Mouse (Mus musculus): ENCODE measurements around the gene Rtp2. TPM values are rescaled to one million over a fixed set of nuclear protein-coding genes. Genes with fewer than 3 reads are reported as not detected.
"Not testable (repeated sequence)": the region's sequence is repeated elsewhere in the genome, so short reads cannot be mapped to it uniquely, and the experiment has no call there.

Rtp2 gene
- total RNA-seq, 2 experiments from 2014 or later = not detected

- intact Hi-C loops (cut with DNase I) = loop anchor here (1.0 to 2.0 kb wide), 3 partner anchors 54 to 501 kb away; no protein-coding TSS in a partner anchor
- peak; percentile 48 to 80 for DNase-seq
These were observed 21.2 kb upstream of the Rtp2 start for GRCm38 (mm10) chr16:23953189-23953958.

DNA sequence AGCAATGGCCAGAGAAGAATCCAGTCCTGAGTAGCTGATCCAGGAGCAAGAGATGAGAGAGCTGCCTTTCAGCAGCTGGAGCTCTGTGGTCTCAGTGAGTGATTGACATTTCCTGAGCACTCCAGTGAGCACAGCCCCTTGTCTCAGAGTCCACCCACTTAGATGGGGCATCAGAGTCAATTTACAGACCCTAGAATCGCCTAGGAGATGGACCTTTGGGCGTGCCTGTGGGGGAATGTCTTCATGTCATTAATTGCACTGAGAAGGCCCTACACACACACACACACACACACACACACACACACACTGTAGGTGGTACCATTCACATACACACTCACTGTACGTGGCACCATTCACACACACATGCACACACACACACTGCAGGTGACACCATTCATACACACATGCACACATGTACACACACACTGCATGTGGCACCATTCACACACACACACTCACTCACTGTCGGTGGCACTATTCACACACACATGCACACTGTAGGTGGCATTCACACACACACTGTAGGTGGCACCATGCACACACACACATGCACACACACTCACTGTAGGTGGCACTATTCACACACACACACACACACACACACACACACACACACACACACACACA, 20.0 kb upstream of the Rtp2 start:
- intact Hi-C loops (cut with DNase I) = loop anchor here (2.0 kb wide), 1 partner anchor 499 kb away; no protein-coding TSS in a partner anchor
- no peak for DNase-seq

DNA sequence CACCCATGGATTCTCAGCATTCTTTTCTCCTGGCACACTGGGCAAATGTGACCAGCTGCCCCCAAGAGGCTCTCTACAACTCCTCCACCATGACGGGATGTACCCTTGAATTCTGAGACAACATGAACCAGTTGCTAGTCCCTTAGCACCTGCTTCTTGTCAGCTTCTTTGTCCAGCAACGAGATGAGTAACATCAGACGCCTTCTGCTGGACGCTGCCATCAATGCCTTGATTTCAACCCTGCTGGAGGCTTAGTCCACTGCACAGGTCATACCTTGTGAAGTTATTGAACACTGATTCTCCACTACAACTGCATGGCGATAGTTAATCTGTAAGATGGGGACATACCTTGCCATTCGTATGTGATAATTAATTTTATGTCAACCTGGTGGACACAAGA, 15.5 kb upstream of the Rtp2 start:
- no peak for DNase-seq
- intact Hi-C loops (cut with DNase I) = no loop called here

DNA sequence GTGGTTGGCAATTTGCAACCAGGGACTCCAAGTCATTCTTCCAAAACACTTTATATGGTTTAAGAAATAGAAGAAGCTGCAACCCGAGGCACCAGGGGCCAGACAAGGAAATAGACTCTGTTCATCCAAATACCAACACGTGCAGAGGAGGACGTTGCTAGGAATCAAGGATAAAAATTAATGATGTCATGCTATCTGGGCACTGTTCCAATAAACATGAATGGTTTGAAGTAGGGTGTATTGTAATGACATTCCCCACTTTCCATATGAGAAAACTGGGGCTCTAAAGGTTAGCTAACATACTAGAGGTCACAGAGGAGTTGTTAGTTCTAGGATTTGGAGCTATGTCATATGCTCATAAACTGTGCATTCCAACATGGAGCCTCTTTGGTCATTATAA, 12.6 kb upstream of the Rtp2 start:
- intact Hi-C loops (cut with DNase I) = no loop called here
- no peak for DNase-seq

GRCm38 (mm10) chr16:23934397-23934796, 2.2 kb upstream of the Rtp2 start:
- no peak for DNase-seq
- intact Hi-C loops (cut with DNase I) = no loop called here

DNA sequence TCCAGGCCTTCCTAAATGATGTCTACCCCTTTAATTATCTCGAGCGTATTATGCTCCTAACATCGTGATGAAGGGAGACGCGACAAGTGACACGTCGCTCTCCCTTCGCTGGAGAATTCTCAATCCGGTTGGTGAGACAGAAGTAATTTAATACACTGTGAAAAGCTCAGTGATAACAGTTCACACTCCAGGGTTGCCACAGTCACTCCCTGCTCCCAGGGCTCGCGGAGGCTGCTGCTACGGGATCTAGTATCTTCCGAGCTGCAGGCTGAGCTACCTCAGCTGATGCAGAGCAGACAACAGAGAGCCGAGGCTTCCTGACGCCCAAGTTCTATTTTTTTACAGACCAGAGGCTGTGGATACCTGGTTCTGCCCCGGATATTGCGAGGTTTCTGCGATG, 919 bp downstream of the Rtp2 start:
- DNase-seq = no peak
- intact Hi-C loops (cut with DNase I) = no loop called here

DNA sequence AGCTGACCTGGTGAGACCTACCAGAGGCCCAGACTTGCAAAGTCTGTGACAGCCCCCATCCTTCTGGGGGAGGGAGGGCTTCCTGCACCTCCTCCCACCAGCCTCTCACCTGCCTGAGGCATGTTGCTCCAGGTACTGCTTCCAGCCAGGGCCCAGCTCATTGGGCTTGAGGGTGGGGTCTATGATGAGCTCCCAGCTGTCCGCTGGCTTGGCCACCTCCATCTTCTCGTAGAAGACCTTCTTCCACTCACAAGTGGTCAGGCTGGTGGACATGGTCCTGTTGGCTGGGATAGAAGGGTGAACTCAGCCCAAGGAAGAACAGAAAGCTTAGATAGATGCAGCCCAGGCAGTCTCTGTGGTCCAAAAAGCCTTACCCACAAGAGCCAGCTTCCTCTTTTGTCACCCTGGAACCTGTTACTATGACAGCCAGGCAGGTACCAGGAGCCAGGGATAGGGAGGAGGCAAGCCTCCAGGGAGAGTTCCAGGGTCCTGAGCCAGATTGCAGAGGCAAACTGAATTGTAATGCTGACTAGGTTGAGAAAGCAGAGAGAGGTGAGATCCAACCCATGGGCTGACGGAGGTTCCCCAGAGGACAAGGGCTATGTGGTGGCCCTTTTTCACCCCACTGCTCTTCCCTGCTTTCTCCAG, 1.6 kb downstream of the Rtp2 start:
- intact Hi-C loops (cut with DNase I) = no loop called here
- DNase-seq = no peak

DNA sequence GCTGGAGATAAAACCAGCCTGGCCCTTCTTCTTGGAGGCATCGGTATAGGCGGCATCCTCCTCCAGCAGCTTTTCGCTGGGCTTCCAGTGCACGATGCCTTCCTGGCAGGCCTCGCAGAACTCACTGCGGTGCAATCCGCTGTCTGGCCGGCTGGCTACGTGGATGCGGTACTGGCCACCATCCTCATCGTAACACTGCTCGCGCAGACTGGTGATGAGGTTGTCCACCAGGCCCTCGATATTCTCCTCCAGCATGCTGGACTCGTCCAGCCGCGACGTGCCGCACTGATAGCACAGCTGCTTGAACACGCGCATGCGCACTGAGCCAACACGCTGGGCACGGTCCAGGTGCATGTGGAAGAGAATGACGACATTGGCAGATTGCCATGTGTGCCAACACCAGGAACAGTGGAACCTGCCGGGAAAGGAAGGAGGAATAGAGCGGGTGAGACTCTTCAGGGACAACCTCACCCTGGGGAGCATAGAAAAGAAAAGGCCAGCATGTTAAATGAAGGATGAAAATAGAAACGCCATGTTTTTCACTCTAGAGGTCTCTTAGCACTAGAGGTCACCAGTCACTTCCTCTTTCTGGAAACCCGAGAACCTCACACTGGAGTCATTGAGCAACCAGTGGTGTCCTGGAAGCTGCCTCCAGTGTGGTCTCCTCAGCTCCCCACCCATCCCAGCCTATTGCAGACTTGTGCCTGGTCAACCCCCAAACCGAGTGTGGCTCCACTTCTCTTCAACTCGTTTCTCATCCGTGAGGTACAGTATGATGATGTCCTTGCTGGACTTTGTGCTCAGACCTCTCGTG, 4.7 kb downstream of the Rtp2 start:
- intact Hi-C loops (cut with DNase I) = no loop called here
- DNase-seq = no peak

DNA sequence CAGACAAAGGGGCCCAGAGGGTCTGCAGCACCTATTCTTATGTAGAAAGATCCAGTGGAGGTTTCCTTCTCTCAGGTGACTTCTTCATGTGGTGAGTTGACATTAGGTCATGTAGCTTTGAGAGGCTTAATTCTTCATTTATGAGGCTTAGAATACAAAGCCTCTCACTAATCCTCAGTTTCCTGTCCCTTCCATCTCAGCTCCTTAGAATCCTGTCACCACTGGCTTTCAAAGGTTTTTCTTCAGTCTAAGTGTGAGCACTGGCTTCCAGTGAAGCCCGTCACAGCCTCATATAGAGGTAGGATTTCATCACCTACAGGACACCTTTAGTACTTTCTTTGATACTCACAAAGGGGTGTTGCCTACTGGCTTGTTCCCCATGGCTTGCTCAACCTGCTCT, 9.3 kb downstream of the Rtp2 start:
- intact Hi-C loops (cut with DNase I) = no loop called here
- no peak for DNase-seq

DNA sequence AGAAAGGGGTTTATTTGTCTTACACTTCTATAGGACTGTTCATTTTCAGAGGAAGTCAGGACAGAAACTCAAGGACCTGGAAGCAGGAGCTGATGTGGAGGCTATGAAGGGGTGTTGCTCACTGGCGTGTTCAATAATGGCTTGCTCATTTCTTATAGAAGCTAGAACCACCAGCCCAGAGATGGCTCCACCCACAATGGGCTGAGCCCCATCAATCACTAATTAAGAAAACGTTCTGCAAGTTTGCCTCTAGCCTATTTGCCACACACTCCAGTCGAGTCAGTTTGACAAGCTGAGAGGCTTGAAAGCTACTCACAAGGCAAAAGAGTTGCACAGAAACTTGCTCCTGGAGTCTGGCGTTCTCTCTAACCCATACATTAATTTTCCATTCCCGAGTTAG, 10.5 kb downstream of the Rtp2 start:
- DNase-seq = no peak
- intact Hi-C loops (cut with DNase I) = no loop called here

- intact Hi-C loops (cut with DNase I) = no loop called here
- no peak for DNase-seq
These were observed 12.8 kb downstream of the Rtp2 start for GRCm38 (mm10) chr16:23919418-23919817.

DNA sequence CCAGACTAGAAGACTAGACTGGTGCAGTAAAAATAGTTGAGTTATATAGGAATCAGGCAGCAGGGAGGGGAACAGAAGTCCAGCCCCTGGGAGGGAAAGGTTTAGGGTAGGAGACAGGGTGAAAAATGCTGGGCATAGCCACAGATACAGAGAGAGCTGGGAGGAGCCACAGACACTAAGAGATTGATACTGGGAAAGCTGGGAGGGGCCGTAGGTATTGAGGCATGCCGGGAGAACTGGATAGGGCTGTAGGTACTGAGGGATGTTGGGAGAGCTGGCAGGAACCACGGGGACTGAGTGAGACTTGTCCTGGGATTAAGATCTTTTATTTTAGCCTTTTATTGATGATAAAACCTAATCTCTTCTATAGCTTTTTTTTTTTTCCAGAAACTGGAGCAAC, 18.8 kb downstream of the Rtp2 start:
- no peak for DNase-seq
- intact Hi-C loops (cut with DNase I) = no loop called here

DNA sequence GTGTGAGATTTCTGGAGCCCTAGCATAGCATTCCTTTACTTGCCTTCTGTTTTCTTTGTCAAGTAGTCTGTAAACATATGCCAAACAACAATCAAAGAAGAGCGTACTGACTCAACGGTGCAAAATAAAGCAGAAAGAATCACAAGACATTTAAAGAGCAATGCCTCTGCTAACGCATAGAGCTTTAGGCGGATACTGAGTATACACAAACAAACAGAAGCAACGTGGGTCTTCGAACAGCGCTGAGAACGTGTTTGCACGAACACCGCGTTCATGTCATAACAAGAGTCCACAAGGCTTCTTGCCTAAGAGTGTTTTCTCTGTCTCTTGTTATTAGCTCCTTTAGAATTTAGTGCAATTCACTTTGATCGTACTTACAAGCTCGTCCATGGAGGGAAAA, 19.5 kb downstream of the Rtp2 start:
- DNase-seq = no peak
- intact Hi-C loops (cut with DNase I) = no loop called here

DNA sequence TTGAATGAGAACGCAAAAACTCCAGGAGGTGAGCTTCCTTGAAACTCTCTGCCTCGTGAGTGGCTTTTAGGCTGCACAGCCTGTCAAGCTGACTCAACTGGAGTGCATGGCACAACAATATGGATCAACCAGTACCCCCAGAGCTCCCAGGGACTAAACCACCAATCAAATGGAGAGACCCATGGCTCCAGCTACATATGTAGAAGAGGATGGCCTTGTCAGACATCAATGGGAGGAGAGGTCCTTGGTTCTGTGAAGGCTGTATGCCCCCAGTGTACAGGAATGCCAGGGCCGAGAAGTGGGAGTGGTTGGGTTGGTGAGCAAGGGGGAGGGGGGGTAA, 23.2 kb downstream of the Rtp2 start:
- intact Hi-C loops (cut with DNase I); DNase-seq: not testable (repeated sequence)

- DNase-seq; intact Hi-C loops (cut with DNase I): not testable (repeated sequence)
These were observed 23.8 kb downstream of the Rtp2 start for GRCm38 (mm10) chr16:23908076-23909014.

DNA sequence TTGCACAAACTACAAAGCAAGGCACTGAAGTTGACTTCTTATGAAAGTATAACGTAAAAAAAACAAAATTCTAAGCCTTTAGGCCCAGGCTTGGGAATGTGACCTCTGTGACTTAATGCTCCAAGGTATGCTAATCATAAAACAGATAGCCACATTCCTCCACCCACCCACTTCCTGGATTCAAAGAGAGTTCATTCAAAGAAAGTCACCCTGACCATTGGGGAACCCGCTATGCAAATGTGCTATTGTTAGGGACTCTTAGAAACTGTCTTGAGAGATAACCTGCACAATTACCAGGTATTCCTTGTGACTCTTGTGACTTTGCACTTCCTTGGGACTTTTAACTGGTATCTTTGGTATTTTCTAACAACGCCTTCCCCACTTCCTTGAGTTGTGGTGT, 25.6 kb downstream of the Rtp2 start:
- DNase-seq; intact Hi-C loops (cut with DNase I): not testable (repeated sequence)

GRCm38 (mm10) chr16:23901411-23901810, 30.8 kb downstream of the Rtp2 start:
- DNase-seq = no peak
- intact Hi-C loops (cut with DNase I) = no loop called here

GRCm38 (mm10) chr16:23900061-23900460, 32.1 kb downstream of the Rtp2 start:
- DNase-seq = no peak
- intact Hi-C loops (cut with DNase I) = no loop called here

- peak; percentile 77 to 85 for DNase-seq
- intact Hi-C loops (cut with DNase I) = loop anchor here (1.0 kb wide), 3 partner anchors 54 to 447 kb away; no protein-coding TSS in a partner anchor
These were observed 33.4 kb downstream of the Rtp2 start for GRCm38 (mm10) chr16:23898840-23899239.

Data from heart, postnatal 10 days (tissue).